Mouse (Mus musculus) c-Kit-negative CD71-positive TER-119-positive erythroid progenitor cells, embryonic 14.5 days (primary cell): ENCODE data around the gene Slc35a3.

Experiments used
- DNase-seq: peaks from one replicate; pipeline ENCODE4 v3.0.0-alpha.2; 2013; ENCODE audit warnings: low read depth, low spot score

Slc35a3 gene

DNA sequence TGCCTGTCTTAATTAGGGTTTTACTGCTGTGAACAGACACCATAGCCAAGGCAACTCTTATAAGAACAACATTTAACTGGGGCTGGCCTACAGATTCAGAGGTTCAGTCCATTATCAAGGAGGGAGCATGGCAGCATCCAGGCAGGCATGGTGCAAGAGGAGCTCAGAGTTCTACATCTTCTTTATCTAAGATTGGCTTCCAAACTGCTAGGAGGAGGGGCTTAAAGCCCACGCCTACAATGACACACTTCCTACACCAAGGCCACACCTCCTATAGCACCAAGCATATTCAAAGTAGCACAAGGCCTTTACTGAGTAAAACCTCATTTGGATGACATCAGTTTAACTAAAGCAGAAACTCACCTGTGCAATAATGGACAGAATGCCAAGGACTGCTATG, 72.6 kb downstream of the Slc35a3 start:
- no peak for DNase-seq

DNA sequence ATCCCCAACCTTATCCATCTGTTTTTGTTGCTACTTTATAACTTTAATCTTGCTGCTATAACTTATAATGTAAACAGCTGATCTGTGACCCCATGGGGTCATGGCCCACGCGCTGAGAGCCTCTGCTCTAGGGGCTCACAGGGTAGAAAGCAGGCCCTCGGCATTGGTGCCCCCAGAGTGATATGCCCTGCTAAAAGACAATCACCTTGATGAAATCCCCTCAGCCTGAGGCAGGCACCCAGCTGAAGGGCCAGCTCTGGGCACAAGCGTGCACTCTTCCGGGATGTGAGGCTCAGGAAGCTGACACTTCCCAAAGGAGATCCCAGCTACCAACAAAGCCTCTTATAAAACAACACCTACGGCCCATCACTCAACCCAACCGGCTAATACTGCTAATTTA, 74.1 kb downstream of the Slc35a3 start:
- no peak for DNase-seq

DNA sequence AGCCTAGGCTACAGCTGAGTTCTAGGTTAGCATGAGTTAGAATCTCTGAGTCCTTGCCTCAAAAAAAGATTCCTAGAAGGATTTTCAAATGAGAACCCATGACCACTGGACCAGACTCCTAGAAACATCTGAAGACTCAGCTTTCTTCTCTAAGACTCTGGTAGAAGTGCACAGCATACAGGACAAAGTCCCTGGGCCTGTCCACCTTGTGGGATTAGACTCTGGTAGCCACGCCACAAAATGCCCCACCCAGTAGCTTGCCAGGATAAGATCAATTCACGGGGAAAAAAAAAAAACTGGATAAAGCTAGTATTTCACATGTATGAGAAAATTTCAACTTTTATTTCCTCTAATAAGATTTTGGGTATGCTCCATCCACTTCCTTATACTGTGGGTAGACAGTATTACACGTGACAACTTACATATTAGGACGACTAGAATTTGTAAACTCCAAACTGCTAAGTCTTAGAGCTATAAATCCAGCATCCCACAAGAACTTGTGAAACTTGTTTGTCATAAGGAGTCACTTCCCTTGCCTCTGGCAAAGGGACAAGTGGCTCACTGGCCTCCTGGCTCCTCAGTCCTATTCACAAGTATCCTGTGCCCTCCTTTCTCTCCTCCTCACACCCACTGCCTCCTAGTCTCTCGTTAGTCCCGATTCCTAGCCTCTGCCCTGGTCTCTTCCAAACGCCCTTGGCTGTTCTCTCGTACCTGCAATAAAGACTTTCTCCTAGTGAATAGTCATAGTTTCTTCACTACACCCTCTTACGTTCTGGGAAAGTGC, 74.7 kb downstream of the Slc35a3 start:
- DNase-seq = no peak

DNA sequence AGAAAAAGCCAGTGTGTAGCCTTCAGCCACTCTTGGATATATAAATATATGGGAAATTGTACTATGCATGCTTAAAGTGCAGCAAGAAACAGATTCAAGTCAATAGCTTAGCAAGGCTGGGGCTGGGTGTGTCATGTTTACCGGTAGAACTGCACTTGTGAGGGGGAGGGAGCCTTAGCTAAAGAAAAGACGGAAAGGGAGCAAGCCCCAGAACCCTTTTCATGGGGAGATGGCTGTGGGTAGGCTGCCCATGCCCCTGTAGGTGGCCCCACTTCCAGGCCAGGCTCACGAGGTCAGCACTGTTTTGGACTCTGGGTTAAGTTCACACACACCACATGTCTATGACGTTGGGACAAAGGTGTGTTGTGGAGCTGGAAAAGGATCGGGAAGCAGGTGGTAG, 76.8 kb downstream of the Slc35a3 start:
- DNase-seq = no peak

DNA sequence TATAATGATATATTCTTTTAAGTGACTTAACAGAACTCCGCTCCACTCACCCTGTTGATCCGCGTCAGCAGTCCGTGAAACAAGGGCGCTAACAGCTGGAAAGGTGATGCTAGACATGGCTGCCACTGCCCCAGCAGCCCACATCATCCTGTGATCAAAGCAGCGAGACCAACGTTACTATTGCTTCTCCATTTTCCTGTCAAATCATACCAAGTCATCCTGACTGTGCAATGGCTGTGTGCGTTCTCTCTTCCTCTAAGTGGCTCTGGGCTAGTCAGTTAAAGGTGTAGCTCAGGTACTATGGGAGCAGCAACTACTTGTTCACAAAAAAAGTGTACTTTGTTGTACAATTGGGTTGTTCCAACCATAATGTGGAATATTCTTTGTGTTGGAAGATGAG, 77.8 kb downstream of the Slc35a3 start:
- no peak for DNase-seq

DNA sequence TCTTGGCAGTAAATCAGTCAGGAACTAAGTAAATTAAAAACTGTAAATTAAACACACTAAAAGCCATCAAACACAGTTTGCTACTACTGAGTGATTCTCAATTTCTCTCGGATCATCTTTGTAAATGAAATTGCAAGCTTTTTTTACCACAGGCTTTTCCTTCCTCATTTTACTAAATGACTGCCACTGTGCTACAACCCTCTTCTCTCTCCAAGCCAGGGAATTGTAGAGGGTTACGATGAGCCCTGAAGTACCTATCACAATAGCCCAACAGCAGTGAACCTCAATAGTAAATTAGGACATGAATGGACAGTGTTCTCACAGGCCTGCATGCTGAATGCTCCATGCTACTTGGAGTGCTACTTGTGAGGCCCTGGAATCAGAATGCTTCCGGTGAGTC, 78.5 kb downstream of the Slc35a3 start:
- DNase-seq = no peak

DNA sequence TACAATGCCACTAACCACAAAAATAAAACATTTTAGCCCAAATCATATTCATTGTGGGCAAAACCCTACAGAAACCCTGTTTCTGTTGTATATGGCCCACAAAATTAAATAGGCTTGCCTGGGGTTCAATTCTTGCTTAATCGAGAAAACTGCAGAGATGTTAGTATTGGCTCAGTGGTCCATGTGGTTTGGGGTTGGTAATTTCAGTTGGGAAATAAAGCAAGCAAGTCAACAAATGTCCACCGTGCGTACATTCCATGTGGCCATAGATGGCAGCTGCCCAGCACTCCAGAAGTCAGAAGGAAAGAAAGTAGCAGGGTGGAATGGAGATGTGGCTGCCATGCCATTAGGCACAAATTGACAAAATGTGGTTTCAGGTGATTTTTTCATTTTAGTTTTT, 79.7 kb downstream of the Slc35a3 start:
- no peak for DNase-seq

DNA sequence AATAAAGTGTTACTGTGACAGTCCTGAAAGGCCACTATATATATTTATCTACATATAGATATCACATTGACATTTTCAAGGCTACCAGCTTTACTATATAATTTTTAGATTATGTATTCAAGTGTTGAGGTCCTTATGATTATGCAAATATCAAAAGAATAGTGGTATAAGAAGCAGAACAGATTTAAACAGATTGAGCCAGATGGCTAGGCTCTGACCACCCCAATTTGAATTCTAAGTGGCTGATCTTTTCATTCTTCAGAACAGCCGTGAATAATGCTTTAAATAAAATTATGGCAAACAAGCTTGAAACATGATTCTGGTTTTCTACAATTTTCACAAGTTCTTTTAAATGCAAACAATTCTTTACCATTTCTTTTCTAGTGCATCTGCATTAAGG, 81.2 kb downstream of the Slc35a3 start:
- DNase-seq = no peak

DNA sequence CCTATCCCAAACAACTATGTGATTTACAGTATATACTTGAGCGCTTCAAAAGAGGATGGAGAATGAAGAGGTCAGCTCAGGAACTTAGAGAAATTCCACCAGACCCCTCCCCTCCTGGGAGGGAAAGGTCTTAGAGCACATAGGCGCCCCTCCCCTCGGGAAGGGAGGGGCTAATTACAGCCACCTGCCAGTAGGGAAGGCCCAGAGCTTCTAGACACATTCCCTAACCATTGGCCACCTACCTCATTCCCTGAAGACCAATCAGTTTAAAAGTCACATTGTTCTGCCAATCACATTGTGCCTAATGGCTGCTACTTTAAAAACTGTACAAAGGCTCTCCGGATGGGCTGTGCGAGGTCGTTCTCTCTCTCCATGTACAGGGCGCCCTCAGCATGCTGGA, 90.0 kb downstream of the Slc35a3 start:
- DNase-seq = no peak

DNA sequence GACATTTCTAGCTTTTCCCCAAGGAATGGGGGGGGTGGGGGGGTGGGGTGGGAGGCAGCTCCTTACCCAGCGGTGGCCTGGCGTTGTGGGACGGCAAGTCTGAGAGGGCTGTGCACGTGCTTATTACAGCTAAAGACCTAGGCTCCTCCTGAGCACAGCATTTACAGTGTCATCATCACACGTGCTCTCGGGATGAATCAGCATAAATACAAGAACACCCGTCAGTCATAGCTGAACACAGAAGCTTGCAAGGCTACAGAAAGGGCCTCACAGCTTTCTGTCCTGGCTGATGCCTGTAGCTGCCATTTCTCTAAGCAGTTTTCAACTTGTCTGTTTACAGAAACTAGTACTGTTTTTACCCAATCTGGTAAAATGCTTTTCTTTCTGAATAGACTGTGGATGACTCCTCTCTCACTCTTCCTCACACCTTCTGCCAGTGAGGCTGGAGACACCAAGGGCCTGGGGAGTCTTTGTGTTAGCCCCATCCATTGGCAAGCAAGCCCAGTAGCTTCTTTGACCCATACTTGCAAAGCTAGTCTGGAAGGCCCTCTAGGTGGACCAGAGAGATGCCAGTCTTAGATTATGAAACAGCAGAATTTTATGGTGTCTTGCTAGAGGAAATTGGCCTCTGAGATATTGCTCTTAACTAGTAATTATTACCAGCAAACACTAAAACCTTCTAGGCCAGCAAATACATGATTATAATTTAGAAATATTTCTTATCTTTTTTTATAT, 91.8 kb downstream of the Slc35a3 start:
- peak; percentile 57 for DNase-seq
